Mouse (Mus musculus): Measurements from ENCODE around the gene St3gal3.

GRCm38 (mm10) chr4:118037406-118037805 lies 97.3 kb downstream of the St3gal3 start:
- TF ChIP-seq CTCF (IDR thresholded peaks at IDR 0.05; ENCODE audit: borderline replicate concordance, control insufficient read depth, extremely low read depth, insufficient read depth, low read length, poor library complexity), result no peak
- TF ChIP-seq POLR2A (IDR thresholded peaks at IDR 0.05; ENCODE audit: control insufficient read depth, extremely low read depth, insufficient read depth, low read length, poor library complexity), result no peak
